Comparison of ENCODE assay signal across 12 mouse cellular contexts in genomic region chr4:84088166-84088565, GRCm38 (mm10).
DNase-seq lines count a peak whose midpoint lies in the region; ATAC-seq and TF ChIP-seq lines count a peak whose summit lies in the region.
"Had no signal": no experiment of that assay in that cellular context is flagged by ENCODE, and none has a peak within 500 bp of the region (broad histone marks: within the 10 kb centered on the region; RNA-seq: fewer than 3 reads in every experiment).

No protein-coding gene starts in this region.

- H3K4me1 ChIP-seq in intestine, postnatal 0 days (replicated peaks; ENCODE audit: control insufficient read depth, insufficient read depth, low read length), result no peaks in the 10 kb centered on the region

- TF ChIP-seq POLR2A in myocyte (IDR thresholded peaks at IDR 0.05; ENCODE audit: insufficient read length, low read depth), result peak; percentile 32

- no peak overlapping the region for H3K9ac ChIP-seq in intestine, postnatal 0 days (ENCODE audit: low read depth, low read length)
- H3K9ac ChIP-seq: liver, postnatal 0 days had no signal

- H3K27me3 ChIP-seq in intestine, postnatal 0 days (replicated peaks; ENCODE audit: control insufficient read depth, insufficient read depth, low read length), result no peaks in the 10 kb centered on the region
- no peaks in the 10 kb centered on the region for H3K27me3 ChIP-seq in myocyte (ENCODE audit: control insufficient read depth, insufficient read depth, insufficient read length)

- H3K4me3 ChIP-seq in intestine, postnatal 0 days (ENCODE audit: low read depth, low read length), result no peak overlapping the region
- no peak overlapping the region for H3K4me3 ChIP-seq in myocyte

- peak overlapping the region; percentile 46 for H3K27ac ChIP-seq in intestine, postnatal 0 days (ENCODE audit: low read depth, low read length)

- WGBS in intestine, postnatal 0 days, result 60% methylated on average over 12 of the region's 12 CpGs

- DNase-seq in adipocyte (ENCODE audit: low spot score), result peak; percentile 8
- peak; percentile 67 to 76 for DNase-seq in gastrocnemius, adult 8-10 months (ENCODE audit: low spot score in 2 of 2)
- no peak for DNase-seq in cerebellum, adult 18-20 months
- DNase-seq in frontal cortex, postnatal 14 days (ENCODE audit: low spot score in 2 of 2), result no peak
- no peak for DNase-seq in c-Kit-positive CD71-positive TER-119-positive erythroid progenitor cells, embryonic 14.5 days (ENCODE audit: low spot score)
- DNase-seq: cerebellum, postnatal 10 days; layer of hippocampus, postnatal 36 days; liver, postnatal 0 days; thymus, postnatal 36 days had no signal

- H3K36me3 ChIP-seq in intestine, postnatal 0 days (ENCODE audit: control insufficient read depth, insufficient read depth), result no peaks in the 10 kb centered on the region
- no peaks in the 10 kb centered on the region for H3K36me3 ChIP-seq in myocyte (ENCODE audit: control insufficient read depth, insufficient read depth)

- H3K79me2 ChIP-seq in myocyte (ENCODE audit: control insufficient read depth, insufficient read depth), result no peaks in the 10 kb centered on the region

- H3ac ChIP-seq in myocyte (ENCODE audit: control insufficient read depth, insufficient read length), result no peak overlapping the region

- no peaks in the 10 kb centered on the region for H3K9me3 ChIP-seq in intestine, postnatal 0 days (ENCODE audit: control insufficient read depth)

- no peak overlapping the region; the same call in 1 of the 2 replicates for H3K4me2 ChIP-seq in intestine, postnatal 0 days (replicated peaks; ENCODE audit: low read depth)
- peak overlapping the region; percentile 66 for H3K4me2 ChIP-seq in myocyte (ENCODE audit: low read depth)

- no peak for ATAC-seq in intestine, postnatal 0 days
- no peak for ATAC-seq in erythroid progenitor cell, adult 5-6 weeks (replicated peaks; ENCODE audit: low FRiP score, poor library complexity, severe bottlenecking)
- ATAC-seq: liver, postnatal 0 days had no signal

- TF ChIP-seq CTCF in intestine, postnatal 0 days (IDR thresholded peaks at IDR 0.05; ENCODE audit: low read depth), result no peak

TF ChIP-seq in myocyte, 11 proteins besides CTCF, POLR2A, EP300 and RAD21:
- TF ChIP-seq USF1 (IDR thresholded peaks at IDR 0.05; ENCODE audit: low read depth), result no peak
- peak; percentile 46 to 95 (median 87) for TF ChIP-seq MYOD1 (IDR thresholded peaks at IDR 0.05; ENCODE audit: control insufficient read depth in 1 of 3, insufficient read length in 2 of 3, low read depth in 2 of 3)
- no peak for TF ChIP-seq POLR2AphosphoS2 (IDR thresholded peaks at IDR 0.05; ENCODE audit: insufficient read length, low read depth)
- TF ChIP-seq TCF12 (IDR thresholded peaks at IDR 0.05; ENCODE audit: insufficient read depth, poor library complexity, severe bottlenecking), result no peak
- peak in 2 of 3 experiments; percentile 39 to 53 for TF ChIP-seq MYOG (IDR thresholded peaks at IDR 0.05; ENCODE audit: control insufficient read depth in 1 of 3, insufficient read depth in 1 of 3, insufficient read length in 2 of 3, low read depth in 2 of 3)

Comparison
In these comparisons a context has a peak if more than half of its experiments do, and no peak if none do; other contexts are left out.
1. DNase-seq: peak in adipocyte (single experiment) and gastrocnemius, adult 8-10 months (2 of 2); none in cerebellum, adult 18-20 months (0 of 2), frontal cortex, postnatal 14 days (0 of 2) and c-Kit-positive CD71-positive TER-119-positive erythroid progenitor cells, embryonic 14.5 days (single experiment).